17 mouse cellular contexts compared by ENCODE assay signal in the genomic region with DNA sequence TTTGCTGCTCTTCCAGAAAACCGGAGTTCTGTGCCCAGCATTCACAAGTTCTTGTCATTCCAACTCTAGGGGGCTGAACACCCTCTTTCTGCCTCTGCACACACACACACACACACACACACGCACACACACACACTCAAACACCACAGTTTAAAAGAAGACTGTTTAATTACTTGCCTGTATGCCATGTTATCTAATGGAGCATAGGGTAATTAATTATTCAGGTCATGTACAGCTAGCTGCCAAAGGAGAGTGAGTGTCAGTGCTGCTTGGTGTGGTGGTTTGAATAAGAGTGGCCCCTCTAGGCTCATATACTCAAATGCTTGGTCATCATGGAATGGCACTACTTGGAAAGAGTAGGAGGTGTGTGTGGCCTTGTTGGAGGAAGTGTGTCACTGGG. TPM values are rescaled to one million over a fixed set of nuclear protein-coding genes. Genes with fewer than 3 reads are reported as not detected.
"Had no signal": no experiment of that assay in that cellular context is flagged by ENCODE, and none has a peak within 500 bp of the region (broad histone marks: within the 10 kb centered on the region; RNA-seq: fewer than 3 reads in every experiment).

No protein-coding gene starts in this region.

- H3K4me1 ChIP-seq: neural tube, embryonic 12.5 days; neural tube, embryonic 13.5 days; neural tube, embryonic 15.5 days; stomach, embryonic 15.5 days had no signal

- H3K27me3 ChIP-seq: neural tube, embryonic 12.5 days; neural tube, embryonic 13.5 days; neural tube, embryonic 15.5 days; stomach, embryonic 15.5 days had no signal

- DNase-seq: right cerebral cortex, adult 18-20 months; right cerebral cortex, postnatal 14 days; right cerebral cortex, postnatal 25 days; right cerebral cortex, postnatal 4 days; spleen, adult 18-20 months; thymus, adult 18-20 months; thymus, adult 2 months; thymus, postnatal 14 days; thymus, postnatal 25 days; thymus, postnatal 36 days; thymus, postnatal 4 days had no signal

- H3K9me3 ChIP-seq: neural tube, embryonic 12.5 days; neural tube, embryonic 13.5 days; neural tube, embryonic 15.5 days; stomach, embryonic 15.5 days had no signal

- H3K4me2 ChIP-seq: neural tube, embryonic 12.5 days; neural tube, embryonic 13.5 days; neural tube, embryonic 15.5 days; stomach, embryonic 15.5 days had no signal

- H3K9ac ChIP-seq: neural tube, embryonic 12.5 days; neural tube, embryonic 13.5 days; neural tube, embryonic 15.5 days; stomach, embryonic 15.5 days had no signal

- H3K27ac ChIP-seq: neural tube, embryonic 12.5 days; neural tube, embryonic 13.5 days; neural tube, embryonic 15.5 days; stomach, embryonic 15.5 days; stomach, postnatal 0 days had no signal

- H3K4me3 ChIP-seq: neural tube, embryonic 12.5 days; neural tube, embryonic 13.5 days; neural tube, embryonic 15.5 days; stomach, embryonic 15.5 days had no signal

- H3K36me3 ChIP-seq: neural tube, embryonic 12.5 days; neural tube, embryonic 13.5 days; neural tube, embryonic 15.5 days; stomach, embryonic 15.5 days had no signal

RNA-seq across cellular contexts. Expression of gene Slc45a3, which starts 21.0 kb away (rescaled TPM):
- total RNA-seq: neutrophil, adult 5-6 weeks had no signal
